Mouse (Mus musculus) hindlimb bud, embryonic 11.5 days (tissue): ENCODE data around the gene Trim71.

Experiments
- DNase-seq: peaks from one replicate; pipeline ENCODE4 v3.0.0-alpha.2; 2012; ENCODE audit warnings: low read depth, low spot score; ENCODE audit errors: extremely low spot score

Gene Trim71

GRCm38 (mm10) chr9:114487481-114488258 lies 76.5 kb downstream of the Trim71 start:
- no peak for DNase-seq

GRCm38 (mm10) chr9:114486808-114487207 lies 77.4 kb downstream of the Trim71 start:
- DNase-seq = no peak

GRCm38 (mm10) chr9:114484771-114485170 lies 79.4 kb downstream of the Trim71 start:
- DNase-seq = no peak

GRCm38 (mm10) chr9:114480940-114481339 lies 83.2 kb downstream of the Trim71 start:
- no peak for DNase-seq

- DNase-seq = no peak
These were observed 87.2 kb downstream of the Trim71 start for GRCm38 (mm10) chr9:114477019-114477418.

- DNase-seq = no peak
These were observed 92.3 kb downstream of the Trim71 start for GRCm38 (mm10) chr9:114471892-114472291.

GRCm38 (mm10) chr9:114468701-114469100 lies 95.5 kb downstream of the Trim71 start:
- no peak for DNase-seq

- DNase-seq = no peak
These were observed 96.0 kb downstream of the Trim71 start for GRCm38 (mm10) chr9:114468217-114468616.

GRCm38 (mm10) chr9:114466871-114467270 lies 97.3 kb downstream of the Trim71 start:
- DNase-seq = no peak

GRCm38 (mm10) chr9:114465442-114465841 lies 98.7 kb downstream of the Trim71 start:
- no peak for DNase-seq

GRCm38 (mm10) chr9:114462569-114462968 lies 101.6 kb downstream of the Trim71 start:
- no peak for DNase-seq

GRCm38 (mm10) chr9:114458436-114458835 lies 105.7 kb downstream of the Trim71 start:
- no peak for DNase-seq
